Mouse (Mus musculus) lung, postnatal 0 days (tissue): Measurements from ENCODE around the gene Efnb2. TPM values are rescaled to one million over a fixed set of nuclear protein-coding genes. Genes with fewer than 3 reads are reported as not detected.
A peak's percentile ranks its signal among the peaks of the same experiment; 100 is the strongest.

Source experiments
- ATAC-seq: fragments of 200-750 bp; cut with Nextera tagmentation; 2 replicates; pipeline ENCODE4 v1.8.0; 2017; ENCODE audit warnings: moderate library complexity
- DNase-seq: peaks from one replicate; pipeline ENCODE4 v3.0.0-alpha.2; 2016; ENCODE audit warnings: low spot score
- H3K27ac ChIP-seq: fragments of 300-500 bp; sonication (generic); 2 replicates; pipeline ENCODE4 v1.5.1; 2014; ENCODE audit warnings: antibody characterized with exemption, mild to moderate bottlenecking, low read length, mixed read lengths
- H3K27me3 ChIP-seq: fragments of 300-500 bp; sonication (generic); replicated peaks from 2 replicates; pipeline ENCODE4 v1.6.1; 2014; ENCODE audit warnings: low read length, mixed read lengths; ENCODE audit not compliant: insufficient read depth
- H3K36me3 ChIP-seq: fragments of 300-500 bp; sonication (generic); 2 replicates; pipeline ENCODE4 v1.6.1; 2014; ENCODE audit warnings: low read length, mixed read lengths; ENCODE audit not compliant: insufficient read depth
- H3K4me1 ChIP-seq: fragments of 300-500 bp; sonication (generic); 2 replicates; pipeline ENCODE4 v1.6.1; 2014; ENCODE audit warnings: antibody characterized with exemption, low read depth, low read length, mixed read lengths; ENCODE audit not compliant: insufficient read depth
- H3K4me2 ChIP-seq: fragments of 300-500 bp; sonication (generic); replicated peaks from 2 replicates; pipeline ENCODE4 v1.6.1; 2014; ENCODE audit warnings: low read depth, mild to moderate bottlenecking, low read length, moderate library complexity, mixed read lengths
- H3K4me3 ChIP-seq: fragments of 300-500 bp; sonication (generic); 2 replicates; pipeline ENCODE4 v1.5.1; 2014; ENCODE audit warnings: low read depth, low read length
- H3K9ac ChIP-seq: fragments of 300-500 bp; sonication (generic); replicated peaks from 2 replicates; pipeline ENCODE4 v1.6.1; 2014; ENCODE audit warnings: low read depth, mild to moderate bottlenecking
- H3K9me3 ChIP-seq: fragments of 300-500 bp; sonication (generic); 2 replicates; pipeline ENCODE4 v1.6.1; 2016; ENCODE audit warnings: low read length, mixed read lengths
- CTCF ChIP-seq: IDR thresholded peaks from 2 replicates; pipeline ENCODE4 v1.5.1; 2016; ENCODE audit warnings: antibody characterized with exemption, mild to moderate bottlenecking
- EP300 ChIP-seq: IDR thresholded peaks from 2 replicates; pipeline ENCODE4 v1.6.1; 2016; ENCODE audit warnings: antibody characterized with exemption, mild to moderate bottlenecking, control low read depth
- WGBS: fragments of 180-500 bp; shearing (Covaris S2); extraction: QIAGEN DNeasy Blood & Tissue Kit; methylation state at CpG from one replicate; pipeline ENCODE4 v1.1.7; 2014; 5-methylcytosine and 5-hydroxymethylcytosine counted together
- polyA plus RNA-seq: library from polyadenylated mRNA; unstranded; fragments of >200 nt; fragmentation: Nextera tagmentation; extraction: Ambion mirVana; gene quantifications from 2 replicates; pipeline ENCODE4 v1.2.1, GENCODE M21; 2015

Efnb2 gene
- polyA plus RNA-seq, result 26.7 and 30.1 TPM in 2 replicates

DNA sequence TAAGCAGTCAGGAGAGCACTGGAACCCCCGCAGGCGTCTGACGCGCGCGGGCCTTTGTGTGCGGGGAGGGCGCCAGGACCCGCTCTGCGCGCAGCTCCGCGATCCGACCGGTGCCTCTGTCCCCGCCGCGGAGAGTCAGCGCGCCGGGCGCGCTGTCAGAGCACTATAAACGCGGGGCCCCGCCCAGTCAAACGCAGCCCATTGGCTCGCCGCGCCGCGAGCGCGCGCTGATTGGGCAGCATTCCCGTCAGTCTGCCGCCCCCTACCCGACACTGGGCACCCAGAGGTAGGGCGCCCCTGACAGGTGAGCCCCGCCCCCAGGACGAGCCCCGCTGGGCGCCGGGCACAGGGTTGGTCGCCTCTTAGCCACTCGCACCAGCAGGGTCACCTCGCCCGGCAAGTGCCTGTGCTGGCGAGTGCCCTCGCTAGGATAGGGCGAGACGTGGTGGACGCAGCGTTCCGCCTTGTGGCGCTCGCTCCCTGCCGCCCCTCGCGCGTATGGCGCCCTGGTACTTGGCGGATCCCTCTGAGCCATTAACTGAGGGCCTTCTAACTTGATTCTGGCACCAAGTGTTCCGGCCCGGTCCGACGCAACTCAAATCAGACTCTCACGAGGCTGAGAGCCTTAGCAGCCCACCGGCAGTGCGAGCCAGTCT lies at the start of gene Efnb2:
Gene Efnb2 (minus strand): TSS at position 140 of the 656 bp plus-strand sequence.
- TF ChIP-seq CTCF, result peak; percentile 63
- TF ChIP-seq EP300, result no peak
- ATAC-seq, result peak; percentile 93

GRCm38 (mm10) chr8:8704813-8705212 lies 43.8 kb upstream of the Efnb2 start:
- Histone ChIP-seq H3K4me1 (no peaks in the 10 kb centered on the region), H3K4me2 (no peak overlapping the region), H3K27ac (no peak overlapping the region), H3K27me3 (no peaks in the 10 kb centered on the region), H3K9ac (no peak overlapping the region), H3K9me3 (no peaks in the 10 kb centered on the region), H3K4me3 (no peak overlapping the region), H3K36me3 (no peaks in the 10 kb centered on the region)
- no peak for ATAC-seq
- no peak for DNase-seq
- WGBS, result 61% methylated on average over 9 of the region's 9 CpGs
- TF ChIP-seq CTCF (no peak), EP300 (no peak)

More for the DNA sequence above, at the start of gene Efnb2:
- no peaks in the 10 kb centered on the region for H3K36me3 ChIP-seq
- under 1% methylated on average over 63 of the region's 70 CpGs for WGBS
- peak within 1 kb of the TSS; percentile 93 for H3K4me2 ChIP-seq
- H3K4me1 ChIP-seq, result peaks cover 4% of the 10 kb centered on the region; the same call in 1 of the 2 replicates
- DNase-seq, result peak; percentile 93
- H3K9me3 ChIP-seq, result no peaks in the 10 kb centered on the region
- no peaks in the 10 kb centered on the region for H3K27me3 ChIP-seq
- peak within 1 kb of the TSS; percentile 86 for H3K4me3 ChIP-seq
- H3K9ac ChIP-seq, result peak within 1 kb of the TSS; percentile 76
- H3K27ac ChIP-seq, result peak within 1 kb of the TSS; percentile 84

DNA sequence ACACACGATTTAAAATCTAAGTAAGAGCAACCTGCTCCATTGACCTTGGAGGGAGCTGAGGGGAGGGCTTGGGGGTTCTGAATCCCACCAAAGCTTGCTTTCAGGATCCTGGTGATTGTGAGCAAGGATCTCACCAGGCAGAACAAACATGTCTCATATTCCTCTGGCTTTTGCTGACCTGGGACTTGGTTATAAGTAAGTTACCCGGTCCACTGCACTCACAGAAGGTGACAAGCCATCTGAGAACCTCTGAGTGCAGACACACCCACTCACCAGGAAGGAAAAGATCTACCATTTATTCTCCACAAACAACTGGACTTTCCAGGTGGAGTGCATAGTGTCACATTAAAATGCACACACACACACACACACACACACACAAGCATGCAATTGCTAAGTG lies 42.6 kb upstream of the Efnb2 start:
- Histone ChIP-seq H3K9me3 (no peaks in the 10 kb centered on the region), H3K27me3 (no peaks in the 10 kb centered on the region), H3K27ac (no peak overlapping the region), H3K4me2 (no peak overlapping the region), H3K9ac (no peak overlapping the region), H3K4me1 (no peaks in the 10 kb centered on the region), H3K36me3 (no peaks in the 10 kb centered on the region), H3K4me3 (no peak overlapping the region)
- DNase-seq (no peak), ATAC-seq (no peak)
- TF ChIP-seq CTCF (no peak), EP300 (no peak)
- WGBS, result 59% methylated on average over 2 of the region's 2 CpGs

DNA sequence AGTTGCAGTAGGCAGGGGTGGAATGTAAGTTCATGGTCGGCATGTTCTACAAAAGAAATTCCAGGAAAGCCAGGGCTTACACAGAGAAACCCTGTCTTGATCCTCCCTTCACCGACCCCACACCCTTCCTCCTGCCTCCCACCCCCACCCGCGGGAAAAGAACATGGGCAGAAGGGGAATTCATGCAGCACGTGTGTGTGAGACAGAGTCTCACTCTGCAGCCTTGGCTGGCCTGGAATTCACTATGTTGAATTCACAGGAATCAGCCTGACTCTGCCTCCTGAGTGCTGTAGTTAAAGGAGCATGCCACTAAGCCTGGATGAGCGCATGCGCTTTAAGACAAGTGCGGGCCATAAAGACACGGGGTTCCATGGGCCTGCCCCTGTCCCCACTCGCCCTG lies 39.8 kb upstream of the Efnb2 start:
- TF ChIP-seq EP300 (no peak), CTCF (no peak)
- H3K36me3 ChIP-seq, result no peaks in the 10 kb centered on the region
- H3K4me3 ChIP-seq, result no peak overlapping the region
- no peak overlapping the region for H3K4me2 ChIP-seq
- H3K27me3 ChIP-seq, result no peaks in the 10 kb centered on the region
- H3K4me1 ChIP-seq, result no peaks in the 10 kb centered on the region
- H3K9ac ChIP-seq, result no peak overlapping the region
- no peaks in the 10 kb centered on the region for H3K9me3 ChIP-seq
- ATAC-seq (no peak), DNase-seq (no peak)
- H3K27ac ChIP-seq, result no peak overlapping the region
- 85% methylated on average over 10 of the region's 10 CpGs for WGBS

GRCm38 (mm10) chr8:8700229-8700628 lies 39.2 kb upstream of the Efnb2 start:
- H3K9me3 ChIP-seq, result no peaks in the 10 kb centered on the region
- no peak overlapping the region for H3K27ac ChIP-seq
- no peaks in the 10 kb centered on the region for H3K4me1 ChIP-seq
- H3K27me3 ChIP-seq, result no peaks in the 10 kb centered on the region
- no peak overlapping the region for H3K9ac ChIP-seq
- H3K36me3 ChIP-seq, result no peaks in the 10 kb centered on the region
- 71% methylated on average over 4 of the region's 4 CpGs for WGBS
- H3K4me3 ChIP-seq, result no peak overlapping the region
- H3K4me2 ChIP-seq, result no peak overlapping the region
- TF ChIP-seq EP300, result no peak
- TF ChIP-seq CTCF, result no peak
- ATAC-seq (no peak), DNase-seq (no peak)

DNA sequence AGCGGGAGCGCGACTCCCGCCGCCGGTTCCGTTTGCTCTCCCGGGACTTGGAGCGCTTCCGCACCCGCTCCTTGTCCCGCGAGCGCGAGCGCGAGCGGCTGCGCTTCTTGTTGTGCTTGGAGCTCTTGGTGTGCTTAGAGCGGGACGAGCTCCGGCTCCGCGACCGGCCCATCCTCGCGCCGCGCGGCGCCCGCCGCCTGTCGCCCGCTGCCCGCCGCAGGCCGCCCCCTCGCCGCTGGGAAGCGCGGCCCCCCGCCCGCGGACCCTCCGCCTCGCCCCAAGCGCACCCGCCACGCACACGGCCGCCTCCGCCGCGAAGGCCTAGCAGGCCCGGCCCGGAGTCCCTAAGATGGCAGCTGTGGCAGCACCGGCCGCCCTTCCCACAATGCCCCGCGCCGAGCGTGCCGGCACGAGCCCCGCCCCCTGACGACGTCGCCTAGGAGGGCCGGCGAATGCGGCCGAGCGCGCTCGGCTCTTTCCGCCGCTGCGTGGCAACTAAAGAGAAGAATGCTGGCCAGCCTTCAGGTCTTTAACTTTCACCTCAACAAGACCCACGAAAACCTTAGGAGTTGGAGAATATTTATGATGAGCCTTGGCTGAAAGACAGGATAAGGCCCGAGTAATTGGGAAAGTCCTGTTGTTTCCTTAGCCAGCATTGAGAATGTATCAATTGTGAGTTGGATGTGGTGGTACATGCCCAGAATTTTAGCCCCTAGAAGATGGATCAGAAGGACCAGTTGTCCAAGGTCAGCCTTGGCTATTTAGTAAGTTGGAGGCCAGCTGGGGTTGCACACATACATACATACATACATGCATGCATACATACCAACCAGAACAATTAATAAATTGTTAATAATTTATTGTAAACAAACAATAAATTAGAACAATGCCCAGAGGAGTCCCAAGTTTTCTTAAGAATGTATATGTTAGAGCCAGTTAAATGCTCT lies 29.4 kb upstream of the Efnb2 start, which contains the start of gene Arglu1:
Gene Arglu1 (minus strand): TSS at position 376 of the 947 bp plus-strand sequence.
- 4% methylated on average over 54 of the region's 81 CpGs for WGBS

More for the DNA sequence above, 29.4 kb upstream of the Efnb2 start, which contains the start of gene Arglu1:
- H3K4me2 ChIP-seq, result peak within 1 kb of the TSS; percentile 85
- H3K27ac ChIP-seq, result peak within 1 kb of the TSS; percentile 98
- peak; percentile 97 for ATAC-seq
- H3K36me3 ChIP-seq, result no peaks in the 10 kb centered on the region
- TF ChIP-seq CTCF (no peak), EP300 (no peak)
- peaks cover 15% of the 10 kb centered on the region; the same call in 1 of the 2 replicates for H3K4me1 ChIP-seq
- no peaks in the 10 kb centered on the region for H3K27me3 ChIP-seq
- no peaks in the 10 kb centered on the region for H3K9me3 ChIP-seq
- DNase-seq, result peak; percentile 97
- H3K9ac ChIP-seq, result peak within 1 kb of the TSS; percentile 99
- peak within 1 kb of the TSS; percentile 96 for H3K4me3 ChIP-seq
